Mouse (Mus musculus) heart, embryonic 10.5 days (tissue): ENCODE results near the gene Aim2. TPM values are rescaled to one million over a fixed set of nuclear protein-coding genes. Genes with fewer than 3 reads are reported as not detected.
"Not testable (repeated sequence)": the region's sequence is repeated elsewhere in the genome, so short reads cannot be mapped to it uniquely, and the experiment has no call there.

Experiments
- DNase-seq: peaks from one replicate; pipeline ENCODE4 v3.0.0-alpha.2; 2017; ENCODE audit warnings: low spot score
- H3K27ac ChIP-seq: fragments of 300-500 bp; sonication (generic); 2 replicates; pipeline ENCODE4 v1.5.1; 2016; ENCODE audit warnings: mild to moderate bottlenecking
- H3K27me3 ChIP-seq: fragments of 300-500 bp; sonication (generic); 2 replicates; pipeline ENCODE4 v1.6.1; 2016; ENCODE audit warnings: mild to moderate bottlenecking; ENCODE audit not compliant: poor library complexity, insufficient read depth, severe bottlenecking
- H3K36me3 ChIP-seq: fragments of 300-500 bp; sonication (generic); 2 replicates; pipeline ENCODE4 v1.6.1; 2016; ENCODE audit warnings: mild to moderate bottlenecking, moderate library complexity
- H3K4me1 ChIP-seq: fragments of 300-500 bp; sonication (generic); 2 replicates; pipeline ENCODE4 v1.6.1; 2016; ENCODE audit warnings: mild to moderate bottlenecking
- H3K4me3 ChIP-seq: fragments of 300-500 bp; sonication (generic); 2 replicates; pipeline ENCODE4 v1.5.1; 2016; ENCODE audit warnings: mild to moderate bottlenecking, moderate library complexity
- H3K9me3 ChIP-seq: fragments of 300-500 bp; sonication (generic); 2 replicates; pipeline ENCODE4 v1.6.1; 2016; ENCODE audit warnings: mild to moderate bottlenecking, moderate library complexity
- WGBS: fragments of 180-500 bp; shearing (Covaris S2); methylation state at CpG from one replicate; pipeline ENCODE4 v1.1.7; 2016; 5-methylcytosine and 5-hydroxymethylcytosine counted together
- polyA plus RNA-seq: library from polyadenylated mRNA; unstranded; fragments of >200 nt; fragmentation: Nextera tagmentation; extraction: Ambion mirVana; gene quantifications from 2 replicates; pipeline ENCODE4 v1.2.1, GENCODE M21; 2016

The Aim2 gene
- polyA plus RNA-seq, 1 experiment from 2014 or later, result 1.5 TPM

DNA sequence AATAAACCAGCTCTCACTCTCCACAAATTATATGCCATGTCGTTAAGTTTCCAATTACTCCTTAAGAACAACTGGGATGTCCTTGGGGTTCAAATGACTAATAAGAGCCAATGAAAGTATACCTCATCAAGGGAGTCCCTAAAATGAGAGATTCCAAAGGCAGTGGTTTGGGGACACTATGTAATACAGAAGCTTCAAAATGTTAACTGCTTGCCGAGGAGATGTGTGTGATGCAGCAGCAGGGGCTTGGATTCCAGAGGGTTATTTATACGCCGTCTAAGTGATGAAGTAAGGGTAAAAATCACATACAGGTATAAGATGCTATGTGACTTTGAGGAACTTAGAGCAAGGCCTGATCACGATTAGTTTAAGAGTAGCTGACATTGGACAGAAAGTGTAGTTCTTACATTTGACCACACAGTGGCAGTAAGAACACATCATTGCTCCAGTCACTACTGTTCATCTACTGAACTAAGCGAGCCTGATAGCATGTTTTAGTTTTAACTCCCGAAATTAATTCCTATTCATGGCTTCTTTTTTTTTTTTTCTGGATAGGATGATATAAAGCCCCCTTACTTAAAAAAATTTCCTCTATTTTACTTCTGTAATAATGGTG lies 105.6 kb downstream of the Aim2 start:
- no peak for DNase-seq
- no peaks in the 10 kb centered on the region for H3K9me3 ChIP-seq
- H3K4me3 ChIP-seq, result no peak overlapping the region
- no peak overlapping the region for H3K27ac ChIP-seq
- WGBS, result 49% methylated on average over 7 of the region's 7 CpGs
- peaks cover 3% of the 10 kb centered on the region; the same call in 1 of the 2 replicates for H3K4me1 ChIP-seq
- no peaks in the 10 kb centered on the region for H3K36me3 ChIP-seq
- no peaks in the 10 kb centered on the region for H3K27me3 ChIP-seq

DNA sequence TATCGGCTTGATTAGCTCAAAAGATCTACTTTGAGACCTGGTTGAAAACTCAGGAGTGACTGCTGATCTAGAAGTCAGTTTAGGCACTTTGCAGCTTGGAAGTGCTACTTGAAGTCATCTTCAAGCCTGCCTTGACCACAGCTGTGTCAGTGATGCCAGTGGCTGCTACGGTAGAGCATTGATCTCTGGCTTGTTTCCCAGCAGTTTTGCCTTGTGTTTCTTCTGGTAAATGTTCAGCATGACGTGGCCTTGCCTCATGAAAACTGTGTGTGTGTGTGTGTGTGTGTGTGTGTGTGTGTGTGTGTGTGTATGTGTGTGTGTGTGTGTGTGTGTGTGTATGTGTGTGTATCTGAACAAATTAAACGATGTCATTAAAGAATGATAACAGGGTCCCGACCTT lies 106.1 kb downstream of the Aim2 start:
- H3K27ac ChIP-seq, result no peak overlapping the region
- no peaks in the 10 kb centered on the region for H3K9me3 ChIP-seq
- WGBS, result 84% methylated on average over 5 of the region's 5 CpGs
- no peaks in the 10 kb centered on the region for H3K36me3 ChIP-seq
- DNase-seq, result no peak
- H3K27me3 ChIP-seq, result no peaks in the 10 kb centered on the region
- no peak overlapping the region for H3K4me3 ChIP-seq
- H3K4me1 ChIP-seq, result peaks cover 3% of the 10 kb centered on the region; the same call in 1 of the 2 replicates

DNA sequence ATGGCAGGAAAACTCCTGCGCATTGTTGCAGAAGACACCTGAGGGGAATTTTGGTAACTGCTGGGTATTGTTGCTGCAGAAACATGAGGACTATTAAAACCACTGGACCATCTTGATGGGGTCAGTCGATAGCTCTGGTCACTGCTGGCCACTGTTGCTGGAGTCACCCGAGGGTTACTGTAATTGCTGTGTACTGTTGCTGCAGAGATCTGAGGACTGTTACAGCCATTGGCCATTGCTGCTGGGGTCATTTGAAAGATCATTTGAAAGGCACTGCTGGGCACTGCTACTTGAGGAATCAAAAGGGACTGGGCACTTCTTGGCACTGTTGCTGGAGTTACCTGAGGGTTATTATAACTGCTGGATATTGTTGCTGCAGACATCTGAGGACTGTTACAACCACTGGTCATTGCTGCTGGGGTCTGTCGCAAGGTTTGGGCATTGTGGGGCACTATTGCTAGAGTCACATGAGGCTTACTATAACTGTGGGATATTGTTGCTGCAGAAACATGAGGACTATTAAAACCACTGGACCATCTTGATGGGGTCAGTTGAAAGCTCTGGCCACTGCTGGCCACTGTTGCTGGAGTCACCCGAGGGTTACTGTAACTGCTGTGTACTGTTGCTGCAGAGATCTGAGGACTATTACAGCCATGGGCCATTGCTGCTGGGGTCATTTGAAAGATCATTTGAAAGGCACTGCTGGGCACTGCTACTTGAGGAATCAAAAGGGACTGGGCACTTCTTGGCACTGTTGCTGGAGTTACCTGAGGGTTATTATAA lies 129.9 kb downstream of the Aim2 start:
- H3K27ac ChIP-seq, H3K36me3 ChIP-seq, H3K4me1 ChIP-seq, H3K27me3 ChIP-seq, DNase-seq, H3K9me3 ChIP-seq, H3K4me3 ChIP-seq: not testable (repeated sequence)
- WGBS, result 80% methylated on average over 5 of the region's 5 CpGs

GRCm38 (mm10) chr1:173481182-173481574 lies 130.5 kb downstream of the Aim2 start:
- H3K36me3 ChIP-seq, H3K4me1 ChIP-seq, H3K4me3 ChIP-seq, DNase-seq, H3K9me3 ChIP-seq, H3K27me3 ChIP-seq, H3K27ac ChIP-seq: not testable (repeated sequence)
- 78% methylated on average over 3 of the region's 3 CpGs for WGBS

DNA sequence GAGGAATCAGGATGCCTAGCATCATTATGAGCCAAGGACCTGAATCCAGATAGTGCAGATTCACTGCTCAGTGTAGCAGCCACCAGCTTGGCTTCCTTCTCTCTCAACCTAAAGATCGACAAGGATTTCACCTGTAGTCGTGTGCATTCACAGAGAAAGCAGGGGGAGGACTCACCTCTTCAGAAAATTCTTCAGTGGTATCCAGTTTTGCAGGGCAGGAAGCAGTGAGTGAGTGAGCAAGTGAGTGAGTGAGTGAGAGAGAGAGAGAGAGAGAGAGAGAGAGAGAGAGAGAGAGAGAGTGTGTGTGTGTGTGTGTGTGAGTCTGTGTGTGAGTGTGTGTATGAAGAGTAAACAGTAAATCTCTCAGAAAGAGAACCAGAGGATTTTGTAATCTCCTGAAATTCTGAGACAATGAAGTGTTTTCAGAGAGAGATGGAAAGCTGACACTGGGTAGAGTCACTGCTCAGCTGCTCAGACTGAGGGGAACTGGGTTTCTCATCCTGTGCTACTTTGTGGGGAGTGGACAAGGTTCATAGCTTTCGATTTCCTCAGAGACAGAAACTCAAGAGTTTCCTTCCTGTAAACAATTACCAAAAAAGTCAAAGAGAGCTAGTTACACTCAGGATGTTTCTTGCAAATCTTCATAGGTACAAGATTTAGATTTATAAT lies 140.3 kb downstream of the Aim2 start, which contains the start of gene Ifi206:
Ifi206 (minus strand) TSS at position 230 of the 669 bp plus-strand sequence.
- not testable (repeated sequence) for H3K27ac ChIP-seq, H3K9me3 ChIP-seq, H3K36me3 ChIP-seq, DNase-seq, H3K27me3 ChIP-seq, H3K4me3 ChIP-seq, H3K4me1 ChIP-seq
- WGBS, result 80% methylated on average over 3 of the region's 3 CpGs

DNA sequence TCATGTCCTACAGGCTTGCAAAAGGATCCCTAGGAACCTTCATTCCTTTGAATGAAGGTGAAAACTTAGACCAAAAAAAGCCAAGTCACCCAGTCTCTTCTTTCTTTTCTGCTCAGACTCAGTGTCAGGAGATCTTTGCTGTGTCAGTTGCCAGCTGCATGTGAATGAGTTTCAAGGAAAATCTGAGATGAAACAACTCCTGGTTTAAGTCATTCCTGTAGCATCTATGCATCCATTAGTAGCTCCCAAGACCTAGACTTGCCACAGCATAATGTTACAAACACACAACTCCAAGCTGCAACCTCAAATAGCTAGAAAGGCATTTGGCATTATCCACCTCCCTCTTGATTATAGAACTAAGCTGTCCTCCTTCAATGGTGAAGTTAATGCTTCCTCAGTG lies 140.8 kb downstream of the Aim2 start:
- H3K36me3 ChIP-seq, H3K4me3 ChIP-seq, DNase-seq, H3K27ac ChIP-seq, H3K9me3 ChIP-seq, H3K4me1 ChIP-seq, H3K27me3 ChIP-seq: not testable (repeated sequence)

GRCm38 (mm10) chr1:173510595-173510994 lies 159.9 kb downstream of the Aim2 start:
- not testable (repeated sequence) for DNase-seq, H3K27ac ChIP-seq, H3K36me3 ChIP-seq, H3K27me3 ChIP-seq, H3K4me1 ChIP-seq, H3K9me3 ChIP-seq, H3K4me3 ChIP-seq
- 94% methylated on average over 2 of the region's 2 CpGs for WGBS

Other genes with a start within 250 kb of the Aim2 start
- gene Olfr1408, start 213.5 kb upstream of the Aim2 start, polyA plus RNA-seq, result not detected in 2 replicates
- gene Olfr1406, start 160.2 kb upstream of the Aim2 start, polyA plus RNA-seq, result not detected in 2 replicates
- not detected in 2 replicates for gene Olfr218, start 153.1 kb upstream of the Aim2 start, polyA plus RNA-seq
- gene Olfr1404, start 138.5 kb upstream of the Aim2 start, polyA plus RNA-seq, result not detected in 2 replicates
- gene Fcer1a, start 123.7 kb upstream of the Aim2 start, polyA plus RNA-seq, result not detected in 2 replicates
- gene Olfr418, start 84.9 kb upstream of the Aim2 start, polyA plus RNA-seq, result not detected in 2 replicates
- not detected in 2 replicates for gene Mptx2, start 73.1 kb upstream of the Aim2 start, polyA plus RNA-seq
- gene Ackr1, start 17.1 kb upstream of the Aim2 start, polyA plus RNA-seq, result 1.8 and 1.9 TPM in 2 replicates
- 1.2 and 1.3 TPM in 2 replicates for gene Cadm3, start 16.8 kb downstream of the Aim2 start, polyA plus RNA-seq
- not detected in 2 replicates for gene Ifi206, start 140.2 kb downstream of the Aim2 start, polyA plus RNA-seq
- gene Ifi214, start 185.1 kb downstream of the Aim2 start, polyA plus RNA-seq, result not detected in 2 replicates
- gene Ifi213, start 248.4 kb downstream of the Aim2 start, polyA plus RNA-seq, result not detected in 2 replicates